In genomic region chr9:114758272-114758671, GRCm38 (mm10) we compare ENCODE assay signal across 18 mouse cellular contexts. TPM values are rescaled to one million over a fixed set of nuclear protein-coding genes. Genes with fewer than 3 reads are reported as not detected.
DNase-seq lines count a peak whose midpoint lies in the region; ATAC-seq and TF ChIP-seq lines count a peak whose summit lies in the region.
"Had no signal": no experiment of that assay in that cellular context is flagged by ENCODE, and none has a peak within 500 bp of the region (broad histone marks: within the 10 kb centered on the region; RNA-seq: fewer than 3 reads in every experiment).

No protein-coding gene starts in this region.

- peak; percentile 48 for DNase-seq in thymus, postnatal 0 days (ENCODE audit: low spot score)
- no peak for DNase-seq in thymus, postnatal 36 days
- no peak for DNase-seq in right cerebral cortex, postnatal 25 days
- no peak for DNase-seq in right cerebral cortex, adult 2 months (ENCODE audit: low spot score in 2 of 2)
- DNase-seq in frontal cortex, postnatal 36 days (ENCODE audit: low spot score in 2 of 2): no peak
- DNase-seq: cerebellum, adult 8-10 months; gastrocnemius, postnatal 14 days; heart, adult 2 months; kidney, adult 9 months; kidney, postnatal 25 days; lung, adult 18-20 months; lung, postnatal 36 days; thymus, postnatal 4 days had no signal

- H3K4me1 ChIP-seq in bone marrow, adult 2 months (ENCODE audit: control insufficient read depth, insufficient read depth, low read length): peaks cover 4% of the 10 kb centered on the region

- no peak for TF ChIP-seq POLR2A in bone marrow, adult 2 months (IDR thresholded peaks at IDR 0.05; ENCODE audit: borderline replicate concordance, control insufficient read depth, low read depth, low read length)

- ATAC-seq in megakaryocyte, adult 5-6 weeks (ENCODE audit: poor library complexity, severe bottlenecking): peak; percentile 27
- ATAC-seq: midbrain, embryonic 13.5 days had no signal

- 26% methylated on average over 7 of the region's 7 CpGs for WGBS in bone marrow, adult 2 months

- peak overlapping the region; percentile 53; the same call in 1 of the 2 replicates for H3K27ac ChIP-seq in bone marrow, adult 2 months (ENCODE audit: control insufficient read depth, insufficient read depth, low read depth, low read length, poor library complexity)
- H3K27ac ChIP-seq: embryonic facial prominence, embryonic 10.5 days; heart, adult 2 months; hindbrain, embryonic 10.5 days; midbrain, embryonic 13.5 days had no signal

- no peak for TF ChIP-seq CTCF in bone marrow, adult 2 months (IDR thresholded peaks at IDR 0.05; ENCODE audit: control insufficient read depth, insufficient read depth, low read length)

- H3K4me3 ChIP-seq in bone marrow, adult 2 months (replicated peaks; ENCODE audit: control insufficient read depth, low read depth, low read length): no peak overlapping the region
- H3K4me3 ChIP-seq: embryonic facial prominence, embryonic 10.5 days; heart, adult 2 months; hindbrain, embryonic 10.5 days; midbrain, embryonic 13.5 days had no signal

RNA-seq across cellular contexts. Expression of gene Cmtm7, which starts 23.4 kb away (rescaled TPM):
- polyA plus RNA-seq in thymus, postnatal 0 days (2015; fragmentation: Nextera tagmentation; extraction: Ambion mirVana): 299 and 301 TPM in 2 replicates
- polyA plus RNA-seq in bone marrow, adult 2 months (2011; ENCODE audit: insufficient read depth, insufficient read length, low replicate concordance, missing spikeins): 106 and 300 TPM in 2 replicates
- 189 and 201 TPM in 2 replicates for total RNA-seq in megakaryocyte, adult 5-6 weeks (2015)
- 259 and 283 TPM in 2 replicates for total RNA-seq in megakaryocyte, adult 5-6 weeks (2017)

RNA-seq across cellular contexts. Expression of gene Cmtm6, which starts 27.4 kb away (rescaled TPM):
- 92.2 and 93.4 TPM in 2 replicates for polyA plus RNA-seq in thymus, postnatal 0 days (2015; fragmentation: Nextera tagmentation; extraction: Ambion mirVana)
- polyA plus RNA-seq in bone marrow, adult 2 months (2011; ENCODE audit: insufficient read depth, insufficient read length, low replicate concordance, missing spikeins): 12.4 and 21.3 TPM in 2 replicates
- 79.5 and 98.1 TPM in 2 replicates for total RNA-seq in megakaryocyte, adult 5-6 weeks (2015)
- total RNA-seq in megakaryocyte, adult 5-6 weeks (2017): 120 and 124 TPM in 2 replicates
